In genomic region chr5:112646871-112647270, GRCm38 (mm10) we compare ENCODE assay signal across 22 mouse cellular contexts.
DNase-seq lines count a peak whose midpoint lies in the region; TF ChIP-seq lines count a peak whose summit lies in the region.
"Had no signal": no experiment of that assay in that cellular context is flagged by ENCODE, and none has a peak within 500 bp of the region (broad histone marks: within the 10 kb centered on the region; RNA-seq: fewer than 3 reads in every experiment).

No protein-coding gene starts in this region.

- DNase-seq in ES-CJ7 (ENCODE audit: low read depth, low spot score) (peak; percentile 83), ES-E14 (ENCODE audit: low read depth, low spot score) (peak; percentile 51), R1 (ENCODE audit: low read depth, low spot score) (peak; percentile 92), ZHBTc4 (ENCODE audit: low read depth, low spot score) (peak; percentile 93)
- DNase-seq in ovary, adult 18-20 months (ENCODE audit: low spot score), result no peak
- no peak for DNase-seq in thymus, postnatal 25 days
- no peak for DNase-seq in layer of hippocampus, postnatal 10 days (ENCODE audit: low spot score in 2 of 2)
- no peak for DNase-seq in retina, embryonic 14.5 days (ENCODE audit: low spot score)
- DNase-seq: adrenal gland, adult 2 months; adrenal gland, adult 8-10 months; adrenal gland, postnatal 10 days; adrenal gland, postnatal 14 days; adrenal gland, postnatal 25 days; adrenal gland, postnatal 36 days; B cell, adult 2 months; cerebellum, adult 11 months; cerebellum, adult 11-12 months; cerebellum, adult 18-20 months; cerebellum, adult 2 months; cerebellum, adult 8-10 months; cerebellum, adult 9-10 months had no signal

- no peaks in the 10 kb centered on the region for H3K36me3 ChIP-seq in ES-E14 (ENCODE audit: control insufficient read depth, insufficient read depth, low read length, poor library complexity, severe bottlenecking)
- H3K36me3 ChIP-seq: G1E had no signal

- no peak overlapping the region for H3K27ac ChIP-seq in ES-E14 (ENCODE audit: insufficient read depth, low read depth, low read length, poor library complexity, severe bottlenecking)

- H3K9me3 ChIP-seq in ES-E14 (ENCODE audit: control insufficient read depth, insufficient read depth, low read depth, low read length), result no peaks in the 10 kb centered on the region

- in situ Hi-C loops in ES-E14 (cut with MboI; ENCODE audit: low sequenced_read_pairs in 2 of 2, unreplicated experiment in 2 of 2), result no loop called here

- peaks cover 0 to 7% of the 10 kb centered on the region in 2 experiments; a peak in 2 of 4 replicates for H3K4me1 ChIP-seq in ES-E14 (ENCODE audit: control insufficient read depth in 2 of 2, insufficient read depth in 2 of 2, low read length in 2 of 2, poor library complexity in 1 of 2)

- H3K9ac ChIP-seq in ES-E14 (ENCODE audit: insufficient read depth, low read depth, low read length, poor library complexity, severe bottlenecking), result no peak overlapping the region

- no peak overlapping the region for H3K4me3 ChIP-seq in ES-E14 (ENCODE audit: insufficient read depth in 1 of 2, low read depth in 1 of 2, low read length in 2 of 2, poor library complexity in 1 of 2, severe bottlenecking in 1 of 2)

TF ChIP-seq in ES-E14, 5 proteins besides CTCF, POLR2A, EP300 and RAD21:
- no peak for TF ChIP-seq MAFK (IDR thresholded peaks at IDR 0.05; ENCODE audit: insufficient read depth, low read depth, low read length)
- TF ChIP-seq HCFC1 (IDR thresholded peaks at IDR 0.05; ENCODE audit: borderline replicate concordance, insufficient read depth, low read length), result no peak
- no peak for TF ChIP-seq CHD2 (IDR thresholded peaks at IDR 0.05; ENCODE audit: low read depth, low read length)
- no peak for TF ChIP-seq ZC3H11A (IDR thresholded peaks at IDR 0.05; ENCODE audit: borderline replicate concordance, low read depth, low read length)
TF ChIP-seq in ES-E14: peak in this region for 0.

Comparison
In these comparisons a context has a peak if more than half of its experiments do, and no peak if none do; other contexts are left out.
1. DNase-seq: peak in ES-CJ7 (single experiment), ES-E14 (single experiment), R1 (single experiment) and ZHBTc4 (single experiment); none in ovary, adult 18-20 months (single experiment), thymus, postnatal 25 days (single experiment), layer of hippocampus, postnatal 10 days (0 of 2) and retina, embryonic 14.5 days (single experiment).